9 mouse cellular contexts compared by ENCODE assay signal in the genomic region with DNA sequence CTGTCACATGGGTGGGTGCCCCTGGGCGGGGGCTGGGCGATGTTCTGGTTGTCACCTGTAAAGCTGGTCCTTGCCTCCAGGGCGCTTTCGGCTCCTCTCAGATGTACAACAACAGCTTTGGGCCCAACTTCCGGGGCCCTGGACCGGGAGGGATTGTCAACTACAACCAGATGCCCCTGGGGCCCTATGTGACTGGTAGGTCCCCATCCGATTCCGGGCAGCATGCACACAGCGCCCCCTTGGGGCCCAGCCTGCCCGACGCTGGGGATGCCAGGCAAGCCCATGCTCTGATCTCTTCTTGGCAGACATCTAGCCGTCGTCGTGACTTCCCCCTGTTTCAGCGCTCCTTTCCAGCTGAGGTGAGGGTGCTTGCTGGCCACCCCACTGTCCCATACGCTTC. TPM values are rescaled to one million over a fixed set of nuclear protein-coding genes. Genes with fewer than 3 reads are reported as not detected.
DNase-seq lines count a peak whose midpoint lies in the region; ATAC-seq and TF ChIP-seq lines count a peak whose summit lies in the region.
"Had no signal": no experiment of that assay in that cellular context is flagged by ENCODE, and none has a peak within 500 bp of the region (broad histone marks: within the 10 kb centered on the region; RNA-seq: fewer than 3 reads in every experiment).

No protein-coding gene starts in this region.

- 60% methylated on average over 15 of the region's 16 CpGs for WGBS in hindbrain, embryonic 11.5 days
- 62% methylated on average over 16 of the region's 16 CpGs for WGBS in hindbrain, embryonic 14.5 days
- 56% methylated on average over 16 of the region's 16 CpGs for WGBS in lung, embryonic 14.5 days
- WGBS in heart, embryonic 11.5 days (ENCODE audit: insufficient replicate concordance), result 47% methylated on average over 16 of the region's 16 CpGs

- H3K27me3 ChIP-seq in hindbrain, embryonic 11.5 days (ENCODE audit: control insufficient read depth, insufficient read depth, low read length), result no peaks in the 10 kb centered on the region
- no peaks in the 10 kb centered on the region for H3K27me3 ChIP-seq in hindbrain, embryonic 14.5 days (ENCODE audit: control insufficient read depth, insufficient read depth, low read length)
- H3K27me3 ChIP-seq in lung, embryonic 14.5 days (ENCODE audit: insufficient read depth, low read length), result no peaks in the 10 kb centered on the region
- H3K27me3 ChIP-seq in heart, embryonic 11.5 days (ENCODE audit: control insufficient read depth, insufficient read depth, low read length), result peaks cover 2% of the 10 kb centered on the region
- H3K27me3 ChIP-seq: neural tube, embryonic 13.5 days had no signal

- ATAC-seq in hindbrain, embryonic 11.5 days (ENCODE audit: low FRiP score), result no peak
- ATAC-seq in hindbrain, embryonic 14.5 days (ENCODE audit: low FRiP score), result no peak
- ATAC-seq in lung, embryonic 14.5 days (ENCODE audit: insufficient read depth), result no peak
- no peak for ATAC-seq in erythroblast, adult 5-6 weeks (replicated peaks; ENCODE audit: low FRiP score, poor library complexity, severe bottlenecking)
- ATAC-seq in heart, embryonic 11.5 days (replicated peaks; ENCODE audit: insufficient number of reproducible peaks, low FRiP score, low TSS enrichment), result no peak

- TF ChIP-seq CTCF in lung, embryonic 14.5 days (IDR thresholded peaks at IDR 0.05; ENCODE audit: low read depth), result peak; percentile 41

- no peak overlapping the region for H3K9ac ChIP-seq in hindbrain, embryonic 11.5 days (ENCODE audit: low read depth, low read length)
- H3K9ac ChIP-seq in hindbrain, embryonic 14.5 days, result no peak overlapping the region
- no peak overlapping the region for H3K9ac ChIP-seq in lung, embryonic 14.5 days
- no peak overlapping the region for H3K9ac ChIP-seq in heart, embryonic 11.5 days (ENCODE audit: low read depth, low read length)
- H3K9ac ChIP-seq: neural tube, embryonic 13.5 days had no signal

- no peak overlapping the region for H3K27ac ChIP-seq in hindbrain, embryonic 11.5 days (ENCODE audit: low read depth, low read length)
- H3K27ac ChIP-seq in hindbrain, embryonic 14.5 days, result no peak overlapping the region
- H3K27ac ChIP-seq in lung, embryonic 14.5 days (ENCODE audit: low read depth), result no peak overlapping the region
- H3K27ac ChIP-seq in heart, embryonic 11.5 days (ENCODE audit: low read depth, low read length), result no peak overlapping the region
- H3K27ac ChIP-seq: neural tube, embryonic 13.5 days had no signal

- DNase-seq in hindbrain, embryonic 11.5 days (ENCODE audit: low spot score), result peak; percentile 25
- DNase-seq in hindbrain, embryonic 14.5 days (ENCODE audit: low spot score), result no peak
- peak; percentile 51 for DNase-seq in 3134 (ENCODE audit: extremely low read depth, insufficient read length, low spot score)
- peak; percentile 21 for DNase-seq in ES-CJ7 (ENCODE audit: low read depth, low spot score)
- DNase-seq in lung, embryonic 14.5 days, result no peak
- DNase-seq in gastrocnemius, postnatal 25 days, result no peak

- no peaks in the 10 kb centered on the region for H3K36me3 ChIP-seq in hindbrain, embryonic 11.5 days (ENCODE audit: control insufficient read depth, insufficient read depth, low read length)
- peaks cover 63% of the 10 kb centered on the region for H3K36me3 ChIP-seq in hindbrain, embryonic 14.5 days (replicated peaks; ENCODE audit: control insufficient read depth, insufficient read depth)
- no peaks in the 10 kb centered on the region for H3K36me3 ChIP-seq in lung, embryonic 14.5 days (ENCODE audit: insufficient read depth)
- no peaks in the 10 kb centered on the region for H3K36me3 ChIP-seq in heart, embryonic 11.5 days (ENCODE audit: control insufficient read depth, insufficient read depth, low read length)

- H3K4me3 ChIP-seq in hindbrain, embryonic 11.5 days (ENCODE audit: low read depth, low read length), result no peak overlapping the region
- no peak overlapping the region for H3K4me3 ChIP-seq in hindbrain, embryonic 14.5 days (replicated peaks; ENCODE audit: low read length)
- no peak overlapping the region for H3K4me3 ChIP-seq in lung, embryonic 14.5 days (ENCODE audit: low read depth, low read length)
- no peak overlapping the region for H3K4me3 ChIP-seq in heart, embryonic 11.5 days (ENCODE audit: low read depth, low read length)
- H3K4me3 ChIP-seq: neural tube, embryonic 13.5 days had no signal

- H3K4me2 ChIP-seq in hindbrain, embryonic 11.5 days (replicated peaks; ENCODE audit: low read depth, low read length), result no peak overlapping the region
- H3K4me2 ChIP-seq in hindbrain, embryonic 14.5 days (replicated peaks), result no peak overlapping the region
- no peak overlapping the region for H3K4me2 ChIP-seq in lung, embryonic 14.5 days
- H3K4me2 ChIP-seq in heart, embryonic 11.5 days, result no peak overlapping the region
- H3K4me2 ChIP-seq: neural tube, embryonic 13.5 days had no signal

- no peaks in the 10 kb centered on the region for H3K9me3 ChIP-seq in hindbrain, embryonic 11.5 days (ENCODE audit: control insufficient read depth, low read length)
- H3K9me3 ChIP-seq in hindbrain, embryonic 14.5 days (ENCODE audit: control insufficient read depth, low read length), result no peaks in the 10 kb centered on the region
- H3K9me3 ChIP-seq in lung, embryonic 14.5 days (ENCODE audit: low read depth, low read length), result no peaks in the 10 kb centered on the region
- no peaks in the 10 kb centered on the region for H3K9me3 ChIP-seq in heart, embryonic 11.5 days (replicated peaks; ENCODE audit: control insufficient read depth, low read length)
- H3K9me3 ChIP-seq: neural tube, embryonic 13.5 days had no signal

- H3K4me1 ChIP-seq in hindbrain, embryonic 11.5 days (replicated peaks; ENCODE audit: control insufficient read depth, insufficient read depth, low read length), result no peaks in the 10 kb centered on the region
- H3K4me1 ChIP-seq in hindbrain, embryonic 14.5 days (replicated peaks; ENCODE audit: control insufficient read depth, insufficient read depth, low read length), result no peaks in the 10 kb centered on the region
- H3K4me1 ChIP-seq in lung, embryonic 14.5 days (ENCODE audit: insufficient read depth), result no peaks in the 10 kb centered on the region
- H3K4me1 ChIP-seq in heart, embryonic 11.5 days (ENCODE audit: control insufficient read depth, insufficient read depth, low read length), result no peaks in the 10 kb centered on the region
- H3K4me1 ChIP-seq: neural tube, embryonic 13.5 days had no signal

RNA-seq across cellular contexts. Expression of a gene that starts 47.2 kb away (rescaled TPM):
- 0.14 and 0.28 TPM in 2 replicates for polyA plus RNA-seq in hindbrain, embryonic 11.5 days (2014; fragmentation: Nextera tagmentation; extraction: Ambion mirVana)
- 41.9 and 46.7 TPM in 2 replicates for polyA plus RNA-seq in hindbrain, embryonic 14.5 days (2014; fragmentation: Nextera tagmentation; extraction: Ambion mirVana)
- 0.03 and 0.07 TPM in 2 replicates for polyA plus RNA-seq in lung, embryonic 14.5 days (2014; fragmentation: Nextera tagmentation; extraction: Ambion mirVana)
- total RNA-seq in erythroblast, adult 5-6 weeks (2015; ENCODE audit: low replicate concordance), result not detected in 2 replicates
- 0.09 TPM in 1 of 2 replicates, not detected in the other for total RNA-seq in erythroblast, adult 5-6 weeks (2017; ENCODE audit: low replicate concordance)
- under 1 TPM; 0.03 to 0.08 TPM for total RNA-seq in gastrocnemius, postnatal 25 days (2021)
- 0.04 and 0.07 TPM in 2 replicates for polyA plus RNA-seq in heart, embryonic 11.5 days (2014; fragmentation: Nextera tagmentation; extraction: Ambion mirVana)

Comparison
In these comparisons a context has a peak if more than half of its experiments do, and no peak if none do; other contexts are left out.
1. DNase-seq: peak in hindbrain, embryonic 11.5 days (single experiment), 3134 (single experiment) and ES-CJ7 (single experiment); none in hindbrain, embryonic 14.5 days (single experiment), lung, embryonic 14.5 days (single experiment) and gastrocnemius, postnatal 25 days (single experiment).
2. RNA of a gene that starts 47.2 kb away (polyA plus RNA-seq): 41.9 to 46.7 TPM in hindbrain, embryonic 14.5 days; 0.14 to 0.28 TPM in hindbrain, embryonic 11.5 days, 0.04 to 0.07 TPM in heart, embryonic 11.5 days and 0.03 to 0.07 TPM in lung, embryonic 14.5 days; every median in the first group is over 10 times any median in the second.